Comparison of ENCODE assay signal across 9 mouse cellular contexts in the genomic region with DNA sequence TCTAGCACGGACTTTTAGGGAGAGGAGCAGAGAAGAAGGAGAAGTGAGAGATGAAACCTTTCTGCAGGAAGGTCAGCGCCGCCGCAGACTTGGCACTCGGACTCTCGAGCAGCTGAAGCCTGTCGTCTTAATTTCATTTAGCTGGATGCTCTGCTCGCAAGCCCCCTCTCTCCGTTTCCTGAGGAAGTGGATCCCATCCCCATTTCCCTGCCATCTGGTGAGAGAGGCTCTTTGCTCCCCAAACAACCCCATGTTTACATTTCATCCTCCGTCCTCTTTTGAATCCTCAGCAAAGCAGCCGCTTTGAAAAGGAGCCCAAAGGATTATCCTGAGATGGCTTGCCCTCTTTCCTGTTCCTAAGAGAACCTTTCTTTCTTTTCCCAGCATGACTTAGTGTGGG. TPM values are rescaled to one million over a fixed set of nuclear protein-coding genes. Genes with fewer than 3 reads are reported as not detected.
DNase-seq lines count a peak whose midpoint lies in the region; ATAC-seq and TF ChIP-seq lines count a peak whose summit lies in the region.
"Had no signal": no experiment of that assay in that cellular context is flagged by ENCODE, and none has a peak within 500 bp of the region (broad histone marks: within the 10 kb centered on the region; RNA-seq: fewer than 3 reads in every experiment).

No protein-coding gene starts in this region.

- no peak overlapping the region for H3K9ac ChIP-seq in kidney, embryonic 15.5 days
- no peak overlapping the region for H3K9ac ChIP-seq in forebrain, embryonic 12.5 days
- H3K9ac ChIP-seq in intestine, embryonic 15.5 days: no peak overlapping the region
- H3K9ac ChIP-seq in midbrain, embryonic 14.5 days (replicated peaks; ENCODE audit: low read length): no peak overlapping the region

- H3K4me2 ChIP-seq in kidney, embryonic 15.5 days: peak overlapping the region; percentile 30
- peak overlapping the region; percentile 32; the same call in 1 of the 2 replicates for H3K4me2 ChIP-seq in forebrain, embryonic 12.5 days
- peak overlapping the region; percentile 38 for H3K4me2 ChIP-seq in intestine, embryonic 15.5 days (replicated peaks)
- H3K4me2 ChIP-seq in midbrain, embryonic 14.5 days (ENCODE audit: low read length): peak overlapping the region; percentile 24; the same call in 1 of the 2 replicates

- no peak for TF ChIP-seq CTCF in kidney, adult 2 months (conservative IDR thresholded peaks at IDR 0.05; ENCODE audit: insufficient read depth, insufficient read length, low read depth, low read length)

- TF ChIP-seq POLR2A in kidney, adult 2 months (IDR thresholded peaks at IDR 0.05; ENCODE audit: low read depth, low read length): no peak

- H3K27me3 ChIP-seq in kidney, embryonic 15.5 days: no peaks in the 10 kb centered on the region
- no peaks in the 10 kb centered on the region for H3K27me3 ChIP-seq in kidney, adult 2 months (replicated peaks; ENCODE audit: control insufficient read depth, insufficient read depth, low read length)
- H3K27me3 ChIP-seq in forebrain, embryonic 12.5 days: no peaks in the 10 kb centered on the region; the same call in 1 of the 2 replicates
- H3K27me3 ChIP-seq in intestine, embryonic 15.5 days (replicated peaks): no peaks in the 10 kb centered on the region
- peaks cover 22% of the 10 kb centered on the region for H3K27me3 ChIP-seq in midbrain, embryonic 14.5 days (ENCODE audit: control insufficient read depth, insufficient read depth, low read length)

- DNase-seq in kidney, adult 2 months: no peak
- DNase-seq in midbrain, embryonic 14.5 days: peak; percentile 18
- no peak for DNase-seq in layer of hippocampus, adult 11-12 months (ENCODE audit: low spot score)
- no peak for DNase-seq in ovary, postnatal 14 days (ENCODE audit: low spot score)
- no peak for DNase-seq in adrenal gland, postnatal 4 days (ENCODE audit: low spot score in 2 of 2)
- DNase-seq: right cerebral cortex, postnatal 4 days had no signal

- no peaks in the 10 kb centered on the region for H3K9me3 ChIP-seq in kidney, embryonic 15.5 days (replicated peaks)
- H3K9me3 ChIP-seq in forebrain, embryonic 12.5 days: no peaks in the 10 kb centered on the region
- H3K9me3 ChIP-seq in intestine, embryonic 15.5 days: no peaks in the 10 kb centered on the region
- H3K9me3 ChIP-seq in midbrain, embryonic 14.5 days (ENCODE audit: control insufficient read depth, low read length): no peaks in the 10 kb centered on the region

- WGBS in kidney, embryonic 15.5 days: 15% methylated on average over 11 of the region's 11 CpGs
- WGBS in kidney, adult 2 months: 33% methylated on average over 11 of the region's 11 CpGs
- 9% methylated on average over 11 of the region's 11 CpGs for WGBS in forebrain, embryonic 12.5 days
- WGBS in intestine, embryonic 15.5 days: 22% methylated on average over 11 of the region's 11 CpGs
- 5% methylated on average over 11 of the region's 11 CpGs for WGBS in midbrain, embryonic 14.5 days

- H3K4me3 ChIP-seq in kidney, embryonic 15.5 days (replicated peaks): no peak overlapping the region
- no peak overlapping the region for H3K4me3 ChIP-seq in kidney, adult 2 months (ENCODE audit: insufficient read depth, low read depth, low read length)
- no peak overlapping the region for H3K4me3 ChIP-seq in forebrain, embryonic 12.5 days (replicated peaks)
- no peak overlapping the region for H3K4me3 ChIP-seq in intestine, embryonic 15.5 days (replicated peaks)
- H3K4me3 ChIP-seq in midbrain, embryonic 14.5 days (replicated peaks; ENCODE audit: low read depth, low read length): no peak overlapping the region

- H3K27ac ChIP-seq in kidney, embryonic 15.5 days: no peak overlapping the region
- no peak overlapping the region for H3K27ac ChIP-seq in kidney, adult 2 months (ENCODE audit: insufficient read depth, low read depth, low read length)
- no peak overlapping the region for H3K27ac ChIP-seq in forebrain, embryonic 12.5 days
- peak overlapping the region; percentile 32 for H3K27ac ChIP-seq in intestine, embryonic 15.5 days
- H3K27ac ChIP-seq in midbrain, embryonic 14.5 days (replicated peaks; ENCODE audit: low read depth, low read length): no peak overlapping the region

- ATAC-seq in kidney, embryonic 15.5 days (replicated peaks; ENCODE audit: low FRiP score): 0 out of 2 replicates have a peak, but pooled peaks have one; percentile 40
- no peak for ATAC-seq in forebrain, embryonic 12.5 days (ENCODE audit: low FRiP score)
- peak; percentile 35; the same call in 1 of the 2 replicates for ATAC-seq in intestine, embryonic 15.5 days
- no peak for ATAC-seq in midbrain, embryonic 14.5 days (ENCODE audit: low FRiP score, low TSS enrichment)

- peaks cover 17% of the 10 kb centered on the region for H3K4me1 ChIP-seq in kidney, embryonic 15.5 days
- H3K4me1 ChIP-seq in kidney, adult 2 months (ENCODE audit: control insufficient read depth, insufficient read depth, low read length): no peaks in the 10 kb centered on the region; the same call in 1 of the 2 replicates
- H3K4me1 ChIP-seq in forebrain, embryonic 12.5 days: peaks cover 13% of the 10 kb centered on the region
- H3K4me1 ChIP-seq in intestine, embryonic 15.5 days (replicated peaks): peaks cover 10% of the 10 kb centered on the region; the same call in 1 of the 2 replicates
- no peaks in the 10 kb centered on the region for H3K4me1 ChIP-seq in midbrain, embryonic 14.5 days (ENCODE audit: control insufficient read depth, insufficient read depth, low read length)

- no peaks in the 10 kb centered on the region for H3K36me3 ChIP-seq in kidney, embryonic 15.5 days
- no peaks in the 10 kb centered on the region for H3K36me3 ChIP-seq in kidney, adult 2 months (ENCODE audit: control insufficient read depth, insufficient read depth, low read length)
- no peaks in the 10 kb centered on the region for H3K36me3 ChIP-seq in forebrain, embryonic 12.5 days (replicated peaks)
- H3K36me3 ChIP-seq in intestine, embryonic 15.5 days: no peaks in the 10 kb centered on the region
- H3K36me3 ChIP-seq in midbrain, embryonic 14.5 days (ENCODE audit: control insufficient read depth, insufficient read depth, low read length): no peaks in the 10 kb centered on the region

RNA-seq across cellular contexts. Expression of gene Kitl, which starts 16.2 kb away (rescaled TPM):
- polyA plus RNA-seq in kidney, embryonic 15.5 days (2015; fragmentation: Nextera tagmentation; extraction: Ambion mirVana): 24.3 and 26.3 TPM in 2 replicates
- polyA plus RNA-seq in kidney, adult 2 months (2012; rRNA removed): 10.3 and 15.1 TPM in 2 replicates
- polyA plus RNA-seq in forebrain, embryonic 12.5 days (2016; fragmentation: Nextera tagmentation; extraction: Ambion mirVana): 15.8 and 22.8 TPM in 2 replicates
- 28.5 and 32.7 TPM in 2 replicates for polyA plus RNA-seq in intestine, embryonic 15.5 days (2015; fragmentation: Nextera tagmentation; extraction: Ambion mirVana)
- 22.2 and 23.7 TPM in 2 replicates for polyA plus RNA-seq in midbrain, embryonic 14.5 days (2014; fragmentation: Nextera tagmentation; extraction: Ambion mirVana)
- total RNA-seq in adrenal gland, postnatal 4 days (2021): 10 to 100 TPM; 51.4 to 52.7 TPM

Comparison
In these comparisons a context has a peak if more than half of its experiments do, and no peak if none do; other contexts are left out.
1. ATAC-seq: peak in kidney, embryonic 15.5 days (single experiment) and intestine, embryonic 15.5 days (single experiment); none in forebrain, embryonic 12.5 days (single experiment) and midbrain, embryonic 14.5 days (single experiment).
2. Peak in every context shown above with its lines, with median percentiles within 50 percentile points of each other: H3K4me2 ChIP-seq.